Mouse (Mus musculus) MEL (cell line): ENCODE results near the gene Epb41l5. TPM values are rescaled to one million over a fixed set of nuclear protein-coding genes. Genes with fewer than 3 reads are reported as not detected.

Experiments used
- DNase-seq: peaks from one replicate; pipeline ENCODE4 v3.0.0; 2011; ENCODE audit warnings: low read depth, low spot score
- H3K27ac ChIP-seq: 2 replicates; pipeline ENCODE4 v1.5.1; 2012; ENCODE audit warnings: low read depth, mild to moderate bottlenecking, control low read depth, low read length, moderate library complexity; ENCODE audit not compliant: control insufficient read depth
- H3K27me3 ChIP-seq, 2 experiments: fragments of 150-350 bp in 1 of 2; sonication (generic) in 1 of 2; 2 replicates each; pipeline ENCODE4 v1.6.1; 2012; ENCODE audit warnings: low read length in 2 of 2, mild to moderate bottlenecking in 2 of 2, improper control_type of control experiment in 1 of 2, moderate library complexity in 1 of 2; ENCODE audit not compliant: insufficient read depth in 2 of 2, control insufficient read depth in 1 of 2
- H3K36me3 ChIP-seq, 2 experiments: 2 replicates each; pipeline ENCODE4 v1.6.1; 2012 to 2014; ENCODE audit warnings: low read length in 2 of 2, improper control_type of control experiment in 1 of 2, inconsistent platforms in 1 of 2, mild to moderate bottlenecking in 1 of 2; ENCODE audit not compliant: insufficient read depth in 2 of 2, control insufficient read depth in 1 of 2
- H3K4me1 ChIP-seq, 2 experiments: fragments of 150-350 bp in 1 of 2; sonication (generic) in 1 of 2; 2 replicates each; pipeline ENCODE4 v1.6.1; 2012; ENCODE audit warnings: low read length in 2 of 2, improper control_type of control experiment in 1 of 2, mild to moderate bottlenecking in 1 of 2; ENCODE audit not compliant: insufficient read depth in 2 of 2, control insufficient read depth in 1 of 2
- H3K4me3 ChIP-seq, 2 experiments: fragments of 150-350 bp in 1 of 2; sonication (generic) in 1 of 2; 2 replicates each; pipeline ENCODE4 v1.5.1; 2012; ENCODE audit warnings: low read depth in 2 of 2, low read length in 2 of 2, mild to moderate bottlenecking in 2 of 2, moderate library complexity in 2 of 2, control low read depth in 1 of 2, improper control_type of control experiment in 1 of 2; ENCODE audit not compliant: control insufficient read depth in 1 of 2, insufficient read depth in 1 of 2
- H3K79me2 ChIP-seq: 2 replicates; pipeline ENCODE4 v1.6.1; 2012; ENCODE audit warnings: mild to moderate bottlenecking, low read length, moderate library complexity; ENCODE audit not compliant: control insufficient read depth, poor library complexity, insufficient read depth
- H3K9ac ChIP-seq: 2 replicates; pipeline ENCODE4 v1.6.1; 2012; ENCODE audit warnings: low read depth, mild to moderate bottlenecking, control low read depth, low read length, moderate library complexity; ENCODE audit not compliant: control insufficient read depth, poor library complexity, severe bottlenecking
- H3K9me3 ChIP-seq: fragments of 150-350 bp; sonication (generic); replicated peaks from 2 replicates; pipeline ENCODE4 v1.6.1; 2012; ENCODE audit warnings: mild to moderate bottlenecking, low read length, improper control_type of control experiment, moderate library complexity; ENCODE audit not compliant: insufficient read depth
- CHD2 ChIP-seq: IDR thresholded peaks from 2 replicates; pipeline ENCODE4 v1.6.1; 2011; ENCODE audit warnings: low read length, improper control_type of control experiment
- CTCF ChIP-seq, 3 experiments: IDR thresholded peaks in 2 of 3; conservative IDR thresholded peaks in 1 of 3; 2 replicates each; pipeline ENCODE4 v1.5.1; 2011 to 2012; ENCODE audit warnings: low read length in 3 of 3, low read depth in 2 of 3, mild to moderate bottlenecking in 2 of 3, improper control_type of control experiment in 1 of 3, inconsistent platforms in 1 of 3, mixed read lengths in 1 of 3, moderate library complexity in 1 of 3; ENCODE audit not compliant: control insufficient read depth in 1 of 3, insufficient read depth in 1 of 3, poor library complexity in 1 of 3, severe bottlenecking in 1 of 3
- E2F4 ChIP-seq: IDR thresholded peaks from 2 replicates; pipeline ENCODE4 v1.6.1; 2011; ENCODE audit warnings: low read depth, low read length, improper control_type of control experiment, borderline replicate concordance
- ELF1 ChIP-seq: IDR thresholded peaks from 2 replicates; pipeline ENCODE4 v1.6.1; 2014; ENCODE audit warnings: low read depth, mild to moderate bottlenecking, inconsistent platforms, low read length, improper control_type of control experiment, moderate library complexity
- ETS1 ChIP-seq: IDR thresholded peaks from 2 replicates; pipeline ENCODE4 v1.6.1; 2012; ENCODE audit warnings: low read depth, mild to moderate bottlenecking, inconsistent platforms, low read length, improper control_type of control experiment, moderate library complexity
- JUND ChIP-seq: IDR thresholded peaks from 2 replicates; pipeline ENCODE4 v1.6.1; 2011; ENCODE audit warnings: low read depth, mild to moderate bottlenecking, improper control_type of control experiment, low read length
- KAT2A ChIP-seq: conservative IDR thresholded peaks from 2 replicates; pipeline ENCODE4 v1.6.1; 2012; ENCODE audit warnings: low read depth, low read length, improper control_type of control experiment, inconsistent platforms
- MAFK ChIP-seq: IDR thresholded peaks from 2 replicates; pipeline ENCODE4 v1.6.1; 2011; ENCODE audit warnings: low read depth, mild to moderate bottlenecking, low read length, improper control_type of control experiment, borderline replicate concordance
- MAZ ChIP-seq: IDR thresholded peaks from 2 replicates; pipeline ENCODE4 v1.6.1; 2012; ENCODE audit warnings: low read depth, mild to moderate bottlenecking, inconsistent platforms, low read length, improper control_type of control experiment
- MXI1 ChIP-seq: IDR thresholded peaks from 2 replicates; pipeline ENCODE4 v1.6.1; 2011; ENCODE audit warnings: mild to moderate bottlenecking, low read depth, low read length, improper control_type of control experiment
- MYB ChIP-seq: IDR thresholded peaks from 2 replicates; pipeline ENCODE4 v1.6.1; 2011; ENCODE audit warnings: mild to moderate bottlenecking, low read depth, low read length, improper control_type of control experiment
- NRF1 ChIP-seq: IDR thresholded peaks from 2 replicates; pipeline ENCODE4 v1.6.1; 2014; ENCODE audit warnings: low read depth, mild to moderate bottlenecking, inconsistent platforms, low read length, improper control_type of control experiment, moderate library complexity; ENCODE audit not compliant: poor library complexity, insufficient read depth, severe bottlenecking
- POLR2AphosphoS5 ChIP-seq: IDR thresholded peaks from 2 replicates; pipeline ENCODE4 v1.6.1; 2012; ENCODE audit warnings: low read depth, borderline replicate concordance, mild to moderate bottlenecking, inconsistent platforms, low read length, moderate library complexity, mixed read lengths
- SIN3A ChIP-seq: IDR thresholded peaks from 2 replicates; pipeline ENCODE4 v1.6.1; 2012; ENCODE audit warnings: low read length, improper control_type of control experiment, inconsistent platforms
- SMC3 ChIP-seq: IDR thresholded peaks from 2 replicates; pipeline ENCODE4 v1.6.1; 2011; ENCODE audit warnings: low read depth, low read length, improper control_type of control experiment
- TAL1 ChIP-seq: IDR thresholded peaks from 2 replicates; pipeline ENCODE4 v1.6.1; 2012; ENCODE audit warnings: mild to moderate bottlenecking, inconsistent platforms, low read length, moderate library complexity, mixed read lengths
- TBP ChIP-seq: IDR thresholded peaks from 2 replicates; pipeline ENCODE4 v1.8.0; 2011; ENCODE audit warnings: low read depth, low read length, improper control_type of control experiment
- TCF12 ChIP-seq: IDR thresholded peaks from 2 replicates; pipeline ENCODE4 v1.6.1; 2014; ENCODE audit warnings: low read depth, mild to moderate bottlenecking, inconsistent platforms, low read length, improper control_type of control experiment, moderate library complexity
- USF2 ChIP-seq, 2 experiments: IDR thresholded peaks; 2 replicates each; pipeline ENCODE4 v1.6.1; 2011 to 2012; ENCODE audit warnings: improper control_type of control experiment in 2 of 2, low read length in 2 of 2, borderline replicate concordance in 1 of 2, inconsistent platforms in 1 of 2, low read depth in 1 of 2, mild to moderate bottlenecking in 1 of 2; ENCODE audit not compliant: insufficient read depth in 1 of 2
- ZNF384 ChIP-seq: IDR thresholded peaks from 2 replicates; pipeline ENCODE4 v1.6.1; 2012; ENCODE audit warnings: low read depth, mild to moderate bottlenecking, inconsistent platforms, low read length, improper control_type of control experiment
- polyA plus RNA-seq, 2 experiments: library from polyadenylated mRNA; stranded (reverse) in 1 of 2; unstranded in 1 of 2; fragments of >175 nt in 1 of 2; fragments of >200 nt in 1 of 2; gene quantifications; 2 replicates each; pipeline versions ENCODE4 v1.2.1 to v1.2.4; 2012; ENCODE audit warnings: low replicate concordance in 2 of 2, low read depth in 1 of 2; ENCODE audit not compliant: insufficient read length in 2 of 2, insufficient read depth in 1 of 2, missing spikeins in 1 of 2
- total RNA-seq: library from RNA; depleted of rRNA; stranded (reverse); fragments of 300-350 nt; gene quantifications from 2 replicates; pipeline ENCODE4 v1.2.3, GENCODE M21; 2012

Epb41l5 gene
- total and polyA plus RNA-seq, 3 experiments, result 7.0 to 8.8 TPM; not detected in 1

GRCm38 (mm10) chr1:119602448-119602847 lies 46.4 kb downstream of the Epb41l5 start:
- no peaks in the 10 kb centered on the region; a peak in 1 of 4 replicates for H3K4me1 ChIP-seq
- H3K9me3 ChIP-seq, result no peaks in the 10 kb centered on the region
- no peak for TF ChIP-seq TBP
- TF ChIP-seq POLR2AphosphoS5, result no peak
- TF ChIP-seq MAZ, result no peak
- TF ChIP-seq KAT2A, result no peak
- no peak for TF ChIP-seq USF2 (IDR thresholded peaks at IDR 0.05; ENCODE audit: borderline replicate concordance in 1 of 2, insufficient read depth in 1 of 2, low read depth in 1 of 2, low read length in 2 of 2)
- TF ChIP-seq ETS1, result no peak
- H3K79me2 ChIP-seq, result no peaks in the 10 kb centered on the region
- no peak overlapping the region for H3K9ac ChIP-seq
- no peak overlapping the region for H3K27ac ChIP-seq
- no peak overlapping the region for H3K4me3 ChIP-seq
- no peaks in the 10 kb centered on the region for H3K27me3 ChIP-seq
- no peaks in the 10 kb centered on the region for H3K36me3 ChIP-seq
- no peak for DNase-seq

GRCm38 (mm10) chr1:119598855-119599254 lies 49.9 kb downstream of the Epb41l5 start:
- TF ChIP-seq MYB (no peak), JUND (no peak), TAL1 (no peak), MAZ (no peak), ELF1 (no peak), CHD2 (no peak), NRF1 (no peak), TCF12 (no peak), MAFK (no peak), ZNF384 (no peak), USF2 (IDR thresholded peaks at IDR 0.05; ENCODE audit: borderline replicate concordance in 1 of 2, insufficient read depth in 1 of 2, low read depth in 1 of 2, low read length in 2 of 2) (no peak), MXI1 (no peak), KAT2A (no peak), POLR2AphosphoS5 (no peak), SMC3 (no peak), SIN3A (no peak), E2F4 (no peak), CTCF (IDR thresholded peaks at IDR 0.05 in 2 of 3, conservative IDR thresholded peaks at IDR 0.05 in 1 of 3; ENCODE audit: control insufficient read depth in 1 of 3, insufficient read depth in 1 of 3, low read depth in 2 of 3, low read length in 3 of 3, poor library complexity in 1 of 3, severe bottlenecking in 1 of 3) (no peak)
- no peaks in the 10 kb centered on the region for H3K79me2 ChIP-seq
- H3K9ac ChIP-seq, result no peak overlapping the region
- H3K27me3 ChIP-seq, result no peaks in the 10 kb centered on the region
- H3K9me3 ChIP-seq, result no peaks in the 10 kb centered on the region
- H3K27ac ChIP-seq, result no peak overlapping the region
- H3K4me1 ChIP-seq, result no peaks in the 10 kb centered on the region; a peak in 1 of 4 replicates
- H3K36me3 ChIP-seq, result no peaks in the 10 kb centered on the region
- peak; percentile 27 for DNase-seq
- no peak overlapping the region for H3K4me3 ChIP-seq
